Mouse (Mus musculus) naive thymus-derived CD4-positive, alpha-beta T cell, adult 5 months (primary cell): ENCODE measurements around the gene Prss2. TPM values are rescaled to one million over a fixed set of nuclear protein-coding genes. Genes with fewer than 3 reads are reported as not detected.

Source experiments
- polyA plus RNA-seq: library from polyadenylated mRNA; unstranded; fragments of 100-300 nt; shearing (Covaris generic); gene quantifications from one replicate; pipeline ENCODE4 v1.2.1, GENCODE M21; 2017

The Prss2 gene
- not detected for polyA plus RNA-seq

DNA sequence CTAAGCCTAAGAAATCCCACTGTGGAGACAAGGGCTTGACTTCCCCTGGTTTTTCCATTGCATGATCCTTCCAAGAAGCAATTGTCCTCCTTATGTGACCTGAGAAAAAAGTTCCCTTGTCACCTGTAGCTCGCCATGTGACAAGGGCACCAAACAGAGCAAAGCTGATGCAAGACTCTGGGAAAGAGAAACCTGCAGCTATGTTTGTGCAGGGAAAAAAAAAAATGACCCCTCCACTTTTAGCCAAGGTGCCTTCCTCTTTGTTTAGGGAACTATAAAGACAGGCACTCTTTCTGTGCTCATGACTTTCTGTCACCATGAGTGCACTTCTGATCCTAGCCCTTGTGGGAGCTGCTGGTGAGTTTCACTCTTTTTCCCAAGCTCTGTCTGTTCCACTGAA is at the start of gene Prss2:
TSS of gene Prss2 (plus strand) at position 301 of the 400 bp plus-strand sequence.

Other genes with a start within 250 kb of the Prss2 start
- not detected for gene Try4, start 219.5 kb upstream of the Prss2 start, polyA plus RNA-seq
- not detected for gene Try5, start 204.9 kb upstream of the Prss2 start, polyA plus RNA-seq
- gene Try10, start 167.7 kb upstream of the Prss2 start, polyA plus RNA-seq: not detected
- not detected for gene Prss3, start 144.1 kb upstream of the Prss2 start, polyA plus RNA-seq
- gene Gm5771, start 129.4 kb upstream of the Prss2 start, polyA plus RNA-seq: not detected
- not detected for gene Gm10334, start 75.6 kb upstream of the Prss2 start, polyA plus RNA-seq
- not detected for gene Prss1, start 62.9 kb upstream of the Prss2 start, polyA plus RNA-seq
- gene Ephb6, start 83.7 kb downstream of the Prss2 start, polyA plus RNA-seq: 38.5 TPM
- gene Trpv6, start 114.6 kb downstream of the Prss2 start, polyA plus RNA-seq: 0.51 TPM
- gene Trpv5, start 159.0 kb downstream of the Prss2 start, polyA plus RNA-seq: 0.14 TPM
- gene Llcfc1, start 162.6 kb downstream of the Prss2 start, polyA plus RNA-seq: not detected
- not detected for gene Kel, start 182.6 kb downstream of the Prss2 start, polyA plus RNA-seq